Mouse (Mus musculus) C3H10T1/2 (cell line): ENCODE data around the gene Vmn1r230. TPM values are rescaled to one million over a fixed set of nuclear protein-coding genes. Genes with fewer than 3 reads are reported as not detected.

Experiments used
- polyA plus RNA-seq, 2 experiments: library from polyadenylated mRNA; unstranded; fragments of >200 nt; fragmentation: generic; extraction: Trizol; gene quantifications; one replicate each; pipeline ENCODE4 v1.2.1; 2012; ENCODE audit warnings: missing spikeins in 2 of 2

Gene Vmn1r230
- polyA plus RNA-seq = not detected

GRCm38 (mm10) chr17:20840144-20840543 is at the start of gene Vmn1r230:
Gene Vmn1r230 (plus strand): TSS chr17:20840444.

GRCm38 (mm10) chr17:20811255-20811654 is 29.0 kb upstream of the Vmn1r230 start, which contains the start of gene Vmn1r229:
Gene Vmn1r229 (plus strand): TSS chr17:20811555.

Other genes starting within 250 kb of the Vmn1r230 start
- gene Vmn2r110, start 244.0 kb upstream of the Vmn1r230 start, polyA plus RNA-seq = not detected
- not detected for gene Fpr-rs3, start 215.6 kb upstream of the Vmn1r230 start, polyA plus RNA-seq
- not detected for gene Vmn1r226, start 157.6 kb upstream of the Vmn1r230 start, polyA plus RNA-seq
- gene Vmn1r227, start 110.6 kb upstream of the Vmn1r230 start, polyA plus RNA-seq = not detected
- gene Vmn1r228, start 54.3 kb upstream of the Vmn1r230 start, polyA plus RNA-seq = not detected
- gene Vmn1r229, start 28.9 kb upstream of the Vmn1r230 start, polyA plus RNA-seq = not detected
- gene Vmn1r231, start 64.6 kb downstream of the Vmn1r230 start, polyA plus RNA-seq = not detected
- gene Vmn1r232, start 79.3 kb downstream of the Vmn1r230 start, polyA plus RNA-seq = not detected
- gene Ppp2r1a, start 104.9 kb downstream of the Vmn1r230 start, polyA plus RNA-seq = 100 to 1,000 TPM; 439 to 597 TPM
- gene Vmn1r233, start 156.0 kb downstream of the Vmn1r230 start, polyA plus RNA-seq = under 1 TPM in 1 of 2 experiments, not detected in 1; 0.01 TPM
- gene Zfp160, start 168.5 kb downstream of the Vmn1r230 start, polyA plus RNA-seq = 1 to 10 TPM in 1 of 2 experiments, under 1 TPM in 1; 0.44 to 3.1 TPM